Mouse (Mus musculus) gastrocnemius, adult 8-10 months (tissue): ENCODE measurements around the gene Rela. TPM values are rescaled to one million over a fixed set of nuclear protein-coding genes. Genes with fewer than 3 reads are reported as not detected.
A peak's percentile ranks its signal among the peaks of the same experiment; 100 is the strongest.

Source experiments
- DNase-seq, 2 experiments: peaks; one replicate each; pipeline ENCODE4 v3.0.0; 2022; ENCODE audit warnings: low spot score in 2 of 2
- total RNA-seq, 4 experiments: library from RNA; stranded (reverse); gene quantifications; 2 replicates each; pipeline ENCODE4 v1.2.4; 2022

Gene Rela
- total RNA-seq, 4 experiments from 2014 or later = 13.8 to 20.5 (median 15.0) TPM

DNA sequence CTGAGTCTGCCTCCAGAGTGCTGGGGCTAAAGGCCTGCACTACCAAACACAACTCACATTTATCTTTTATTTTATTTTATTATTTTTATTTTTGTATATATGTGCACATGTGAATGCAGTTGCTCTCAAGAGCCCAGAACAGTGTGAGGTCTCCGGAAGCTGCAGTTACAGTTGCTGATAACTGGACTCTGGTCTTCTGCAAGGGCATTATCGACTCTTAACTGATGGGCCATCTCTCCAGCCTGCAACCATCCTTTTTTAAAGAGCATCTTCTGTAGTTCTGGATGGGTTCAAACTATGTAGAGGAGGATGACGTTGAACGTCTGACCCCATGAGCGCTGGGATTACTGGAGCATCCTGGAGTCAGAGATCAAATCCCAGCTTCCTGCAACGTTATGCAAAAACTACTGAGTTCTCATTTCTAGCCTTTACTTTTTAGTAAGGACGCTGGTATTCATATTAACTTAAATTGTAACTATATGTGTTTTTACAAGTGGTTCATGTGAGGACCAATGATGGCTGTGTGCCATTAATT is 1.2 kb upstream of the Rela start:
- no peak for DNase-seq

DNA sequence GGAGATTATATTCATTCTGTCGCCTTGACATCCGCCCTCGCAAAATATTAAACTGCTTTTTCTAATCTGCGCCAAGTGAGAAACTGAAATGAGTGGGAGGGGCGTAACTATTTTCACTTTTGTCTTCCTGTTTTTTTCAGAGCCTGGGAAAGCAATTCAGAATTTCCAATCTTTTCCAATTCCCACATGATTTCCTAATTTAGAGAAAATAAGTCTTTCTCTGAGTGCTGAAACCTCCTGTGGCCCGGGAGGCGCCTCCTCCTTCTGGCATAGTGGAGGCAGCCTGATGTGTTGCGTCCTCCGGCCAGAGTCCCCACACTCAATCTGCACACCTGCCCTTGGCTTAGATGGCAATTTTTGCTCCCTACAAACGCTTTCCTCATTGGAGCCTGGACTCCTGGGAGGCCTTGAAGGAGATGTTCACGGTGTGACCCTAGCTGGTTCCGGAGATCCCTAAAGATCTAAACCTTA is 677 bp upstream of the Rela start:
- DNase-seq = peak in 1 of 2 experiments; percentile 57

DNA sequence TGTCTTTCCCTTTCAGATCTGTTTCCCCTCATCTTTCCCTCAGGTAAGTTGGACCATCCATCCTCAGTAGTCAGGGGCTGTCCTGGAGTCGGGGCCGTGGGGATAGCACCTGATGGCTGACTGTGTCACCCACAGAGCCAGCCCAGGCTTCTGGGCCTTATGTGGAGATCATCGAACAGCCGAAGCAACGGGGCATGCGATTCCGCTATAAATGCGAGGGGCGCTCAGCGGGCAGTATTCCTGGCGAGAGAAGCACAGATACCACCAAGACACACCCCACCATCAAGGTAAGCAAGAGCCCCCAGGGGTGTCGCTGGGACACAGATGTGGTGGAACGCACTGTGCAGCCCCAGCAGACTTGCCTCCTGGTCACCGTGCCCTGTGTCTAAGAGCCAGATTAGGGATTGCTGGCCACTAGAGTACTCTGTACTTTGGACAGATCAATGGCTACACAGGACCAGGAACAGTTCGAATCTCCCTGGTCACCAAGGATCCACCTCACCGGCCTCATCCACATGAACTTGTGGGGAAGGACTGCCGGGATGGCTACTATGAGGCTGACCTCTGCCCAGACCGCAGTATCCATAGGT is 1.2 kb downstream of the Rela start:
- DNase-seq = no peak

DNA sequence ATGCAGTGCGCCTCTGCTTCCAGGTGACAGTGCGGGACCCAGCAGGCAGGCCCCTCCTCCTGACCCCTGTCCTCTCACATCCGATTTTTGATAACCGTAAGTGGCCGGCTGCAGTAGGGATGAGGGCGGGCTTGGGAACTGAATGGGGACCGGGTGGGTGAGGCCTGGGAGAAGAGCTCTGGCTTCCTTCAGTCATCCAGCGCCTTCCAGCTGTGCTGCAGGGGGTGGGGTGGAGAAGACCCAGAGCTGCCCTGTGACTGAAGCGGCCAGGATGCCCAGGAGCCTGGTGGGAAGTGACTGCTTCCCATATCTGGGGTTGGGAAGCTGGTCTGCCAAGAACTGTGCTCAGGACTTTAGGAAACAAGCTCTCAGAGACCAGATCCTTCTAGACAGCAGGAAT is 3.1 kb downstream of the Rela start:
- DNase-seq = no peak

DNA sequence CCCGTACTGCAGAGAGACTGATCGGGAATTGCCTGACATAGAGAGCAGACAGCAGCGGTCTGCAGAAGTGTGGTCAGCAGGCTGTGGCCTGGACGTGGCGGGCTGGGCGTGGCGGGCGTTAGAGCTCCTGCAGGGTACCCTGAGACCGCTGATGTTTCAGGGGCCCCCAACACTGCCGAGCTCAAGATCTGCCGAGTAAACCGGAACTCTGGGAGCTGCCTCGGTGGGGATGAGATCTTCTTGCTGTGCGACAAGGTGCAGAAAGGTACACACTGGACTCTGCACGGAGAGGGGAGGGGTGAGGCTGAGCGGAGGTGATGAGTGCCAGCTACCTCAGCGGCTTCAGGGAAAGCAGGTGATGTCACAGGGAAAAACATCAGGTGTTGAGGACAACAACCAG is 3.7 kb downstream of the Rela start:
- DNase-seq = no peak

DNA sequence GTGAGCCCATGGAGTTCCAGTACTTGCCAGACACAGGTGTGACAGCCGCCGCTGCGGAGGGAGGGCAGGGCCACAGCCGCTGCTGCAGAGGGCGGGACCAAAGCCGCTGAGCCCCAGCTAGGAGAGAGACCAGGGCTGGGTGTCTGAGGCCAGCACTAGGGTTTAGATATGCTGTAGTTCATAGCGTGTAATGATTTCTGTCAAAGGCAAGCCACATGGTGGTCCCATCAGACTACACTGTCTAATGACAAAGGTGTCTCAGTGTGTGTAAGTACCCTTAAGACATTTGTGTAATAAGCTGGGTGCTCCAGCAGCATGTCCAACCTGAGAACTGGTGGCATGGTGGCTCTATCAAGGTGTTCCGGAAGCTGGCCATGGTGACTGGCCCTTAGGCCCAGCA is 4.4 kb downstream of the Rela start:
- no peak for DNase-seq

DNA sequence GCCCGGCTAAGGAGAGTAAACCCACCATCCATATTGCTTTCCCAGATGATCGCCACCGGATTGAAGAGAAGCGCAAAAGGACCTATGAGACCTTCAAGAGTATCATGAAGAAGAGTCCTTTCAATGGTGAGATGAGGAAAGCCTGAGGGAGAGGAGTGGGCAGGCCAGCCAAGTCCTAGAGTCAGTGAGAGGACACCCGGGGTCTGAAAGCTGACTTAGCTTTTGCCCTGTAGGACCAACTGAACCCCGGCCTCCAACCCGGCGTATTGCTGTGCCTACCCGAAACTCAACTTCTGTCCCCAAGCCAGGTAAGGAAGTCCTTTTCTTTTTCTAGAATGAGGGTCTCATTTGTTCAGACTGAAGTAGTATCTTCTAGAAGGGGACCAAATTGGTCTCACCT is 8.0 kb downstream of the Rela start:
- no peak for DNase-seq

DNA sequence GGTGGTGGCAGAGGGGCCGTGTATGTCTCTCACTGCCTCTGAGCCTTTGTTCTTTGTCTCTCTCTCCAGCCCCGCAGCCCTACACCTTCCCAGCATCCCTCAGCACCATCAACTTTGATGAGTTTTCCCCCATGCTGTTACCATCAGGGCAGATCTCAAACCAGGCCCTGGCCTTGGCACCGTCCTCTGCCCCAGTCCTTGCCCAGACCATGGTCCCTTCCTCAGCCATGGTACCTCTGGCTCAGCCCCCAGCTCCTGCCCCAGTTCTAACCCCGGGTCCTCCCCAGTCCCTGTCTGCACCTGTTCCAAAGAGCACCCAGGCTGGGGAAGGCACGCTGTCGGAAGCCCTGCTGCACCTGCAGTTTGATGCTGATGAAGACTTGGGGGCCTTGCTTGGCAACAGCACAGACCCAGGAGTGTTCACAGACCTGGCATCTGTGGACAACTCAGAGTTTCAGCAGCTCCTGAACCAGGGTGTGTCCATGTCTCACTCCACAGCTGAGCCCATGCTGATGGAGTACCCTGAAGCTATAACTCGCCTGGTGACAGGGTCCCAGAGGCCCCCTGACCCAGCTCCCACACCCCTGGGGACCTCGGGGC is 9.5 kb downstream of the Rela start:
- no peak for DNase-seq

DNA sequence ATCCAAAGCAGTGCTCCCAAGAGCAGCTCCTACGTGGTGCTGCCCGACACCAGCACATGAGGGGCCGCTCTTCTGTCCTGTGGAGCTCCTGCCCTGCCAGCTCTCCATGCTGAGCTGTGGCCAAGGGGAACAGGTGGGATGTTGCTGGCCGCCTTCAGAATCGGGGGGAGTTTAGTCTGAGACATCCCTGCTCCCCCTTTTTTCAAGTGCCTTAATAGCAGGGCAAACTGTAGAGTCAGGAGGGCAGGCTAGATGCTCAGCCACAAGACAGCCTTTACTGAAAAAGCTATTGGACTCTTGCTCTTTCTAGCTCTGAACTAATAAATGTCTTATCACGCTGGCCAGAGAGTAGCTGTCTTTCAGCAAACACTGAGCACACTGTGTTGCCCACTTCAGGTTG is 10.5 kb downstream of the Rela start:
- no peak for DNase-seq

DNA sequence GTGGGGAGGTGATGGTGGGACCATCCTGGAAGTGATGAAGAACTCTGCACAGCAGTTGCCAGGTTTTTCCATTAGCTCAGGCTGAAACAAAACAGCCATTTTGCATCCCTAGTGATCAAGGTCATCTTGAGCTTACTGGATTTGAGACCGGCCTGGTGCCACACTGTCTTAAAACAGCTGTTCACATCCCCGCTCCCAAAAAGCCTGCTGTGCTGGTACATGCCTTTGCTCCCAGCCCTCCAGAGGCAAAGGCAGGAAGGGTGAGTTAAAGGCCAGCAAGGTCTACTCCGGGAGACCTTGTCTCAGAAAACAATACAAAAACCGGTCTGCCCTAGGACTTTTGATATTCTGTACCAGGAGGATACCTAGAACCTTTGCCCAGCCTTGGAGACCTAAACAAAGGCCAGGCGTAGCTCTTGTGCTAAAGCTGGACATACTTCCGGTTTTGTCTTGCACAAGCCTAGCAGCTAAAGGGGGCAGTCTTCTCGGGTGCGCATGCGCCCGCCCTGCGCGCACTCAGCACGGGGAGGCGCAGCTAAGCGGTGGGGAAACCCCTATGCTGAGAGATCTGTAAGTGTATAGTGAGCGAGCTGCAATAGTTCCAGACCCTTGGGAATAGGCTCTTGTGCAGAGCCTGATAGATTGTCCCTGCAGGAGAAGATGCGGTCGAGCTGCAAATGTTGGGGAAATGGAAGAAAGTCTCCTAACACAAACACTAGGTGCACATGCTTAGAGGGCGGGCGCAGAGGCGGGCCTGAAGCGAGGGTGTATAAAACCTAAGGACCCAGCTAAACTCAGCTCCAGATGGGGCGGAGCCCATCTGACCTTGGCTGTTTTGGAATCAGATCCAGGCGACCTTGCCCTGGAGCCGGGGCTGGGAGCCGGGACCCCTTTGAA is 11.4 kb downstream of the Rela start:
- DNase-seq = peak; percentile 69 to 78

DNA sequence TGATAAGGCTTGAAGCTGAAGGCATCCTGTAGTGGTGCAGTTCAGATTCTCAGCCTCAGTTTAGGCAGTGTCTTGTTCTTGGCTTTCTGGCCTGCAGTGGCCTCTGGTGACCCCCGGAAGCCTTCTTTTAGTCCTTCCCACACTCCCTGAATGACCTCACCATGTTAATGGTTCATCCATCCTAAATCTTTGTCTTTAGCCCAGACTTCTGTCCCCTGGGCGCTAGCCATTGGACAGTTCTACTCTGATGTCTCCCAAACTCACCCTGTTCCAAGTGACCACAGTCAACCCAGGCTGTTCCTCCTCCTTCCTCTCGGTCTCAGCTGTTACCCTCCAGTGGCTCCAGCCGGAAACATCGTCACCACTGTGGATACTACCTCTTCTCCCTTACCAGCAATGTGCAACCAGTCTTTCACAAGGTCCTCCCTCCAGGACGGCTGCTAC is 12.0 kb downstream of the Rela start:
- DNase-seq = peak; percentile 58 to 66

DNA sequence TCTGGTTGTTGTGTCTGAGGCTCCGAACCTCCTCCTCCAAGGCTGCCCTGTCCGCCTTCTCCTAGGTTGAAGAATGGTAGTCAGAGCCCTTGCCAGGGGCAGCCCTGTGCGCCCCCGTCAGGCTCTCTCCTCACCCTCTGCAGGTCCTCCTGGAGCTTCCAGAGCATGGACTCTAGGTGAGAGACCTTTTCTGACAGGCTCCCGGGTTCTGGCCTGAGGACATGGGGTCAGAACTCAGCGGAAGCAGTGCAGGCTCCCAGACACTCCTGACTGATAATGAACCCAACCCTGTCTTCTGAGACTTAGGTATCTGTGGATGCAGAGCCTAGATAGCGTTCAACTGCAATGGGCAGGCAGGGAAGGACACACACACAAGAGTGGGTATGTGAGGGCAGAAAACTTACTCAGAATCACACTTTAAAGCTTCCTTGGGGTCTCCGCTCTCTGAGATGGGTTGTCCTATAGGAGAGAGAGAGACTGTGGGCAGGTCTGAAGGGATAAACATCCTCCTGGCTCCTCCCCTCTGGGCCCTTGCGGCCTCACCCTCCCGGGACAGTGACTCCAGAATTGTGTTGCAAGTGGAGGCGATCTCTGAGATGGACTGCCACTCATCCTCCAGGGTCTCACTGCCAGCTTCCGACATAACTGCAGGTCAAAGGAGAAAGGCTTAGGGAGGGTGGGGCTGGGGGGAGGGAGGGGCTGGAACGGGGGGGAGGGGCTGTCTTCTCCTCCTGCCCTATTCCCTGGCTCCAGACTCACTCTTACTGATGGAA is 14.4 kb downstream of the Rela start:
- no peak for DNase-seq

DNA sequence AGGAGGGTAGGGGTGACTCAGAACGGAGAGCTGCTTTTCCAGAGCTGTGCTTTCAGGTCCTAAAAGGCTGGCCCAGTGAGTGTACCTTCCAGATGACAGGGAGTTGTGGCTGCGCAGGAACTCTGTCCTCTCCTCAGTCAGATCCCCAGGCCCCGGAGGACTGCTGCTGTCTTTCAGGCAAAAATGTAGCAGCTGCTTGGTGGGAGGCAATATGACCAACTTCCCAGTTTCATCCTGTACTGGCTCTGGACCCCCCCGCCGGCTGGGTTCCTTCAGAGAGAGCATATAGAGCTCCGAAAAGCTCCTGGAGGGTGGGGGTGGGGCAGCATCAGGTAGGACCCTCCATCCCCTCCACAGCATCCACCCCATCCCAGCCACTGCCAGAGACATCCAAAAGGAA is 15.3 kb downstream of the Rela start:
- no peak for DNase-seq

DNA sequence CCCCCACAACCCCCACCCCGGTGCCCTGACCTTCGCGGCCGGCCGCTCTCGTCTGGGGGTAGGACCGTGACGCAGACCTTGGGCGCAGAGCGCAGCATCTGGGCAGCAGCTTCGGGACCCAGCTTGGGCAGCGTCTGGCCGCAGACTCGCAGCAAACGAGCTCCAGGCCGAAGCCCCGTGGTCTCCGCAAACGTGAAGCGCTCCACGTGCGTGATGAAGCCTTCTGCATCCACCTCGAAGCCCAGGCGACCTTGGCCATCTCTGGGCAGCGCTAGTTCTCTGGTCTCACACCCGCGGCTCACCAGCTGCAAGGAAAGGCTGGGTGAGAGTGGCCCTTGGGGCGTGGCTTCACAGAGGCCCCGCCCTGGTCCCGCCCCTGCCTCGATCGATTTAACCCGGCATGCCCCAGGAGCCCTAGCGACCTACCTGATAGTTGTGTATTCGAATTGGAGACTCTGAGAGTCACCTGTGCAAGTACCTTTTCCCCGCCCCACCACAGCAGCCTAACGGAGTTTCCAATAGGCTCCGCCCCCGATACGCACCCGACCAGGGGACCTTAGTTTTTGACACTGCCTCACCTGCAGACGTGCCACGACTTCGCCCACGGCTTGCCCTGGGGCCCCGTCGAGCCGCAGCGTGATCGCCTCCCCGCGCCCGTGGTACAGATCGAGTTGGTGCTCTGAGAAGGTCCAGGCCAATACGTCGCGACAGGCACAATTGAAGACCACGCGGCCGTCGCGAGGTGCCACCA is 16.9 kb downstream of the Rela start:
- DNase-seq = no peak

DNA sequence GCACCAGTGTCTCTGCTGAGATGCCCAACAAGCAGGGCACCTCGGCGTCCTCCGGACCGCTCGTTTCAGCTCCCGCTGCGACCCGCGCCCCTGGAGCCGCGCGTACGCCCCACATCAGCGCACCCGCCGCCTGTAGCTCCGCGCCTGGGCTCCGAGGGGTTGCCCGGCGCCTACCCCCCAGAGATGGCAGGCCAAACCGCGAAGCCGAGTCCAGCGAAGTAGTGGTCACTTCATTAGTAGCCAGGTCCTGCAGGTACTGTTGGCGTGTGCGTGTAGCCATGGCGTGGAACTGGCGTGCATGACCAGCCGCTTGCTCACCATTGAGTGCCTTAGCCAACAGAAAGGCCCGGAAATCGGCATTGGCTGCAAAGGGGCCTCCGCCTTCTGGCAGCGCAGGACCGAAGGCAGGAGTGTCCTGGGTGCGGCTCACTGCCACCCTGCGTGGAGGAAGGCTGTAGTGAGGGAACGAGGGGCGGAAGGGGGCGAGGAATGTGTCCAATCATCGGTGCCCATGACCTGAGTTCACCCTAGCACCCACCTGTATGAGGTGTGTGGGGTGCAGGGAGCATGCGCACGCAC is 17.5 kb downstream of the Rela start:
- no peak for DNase-seq

DNA sequence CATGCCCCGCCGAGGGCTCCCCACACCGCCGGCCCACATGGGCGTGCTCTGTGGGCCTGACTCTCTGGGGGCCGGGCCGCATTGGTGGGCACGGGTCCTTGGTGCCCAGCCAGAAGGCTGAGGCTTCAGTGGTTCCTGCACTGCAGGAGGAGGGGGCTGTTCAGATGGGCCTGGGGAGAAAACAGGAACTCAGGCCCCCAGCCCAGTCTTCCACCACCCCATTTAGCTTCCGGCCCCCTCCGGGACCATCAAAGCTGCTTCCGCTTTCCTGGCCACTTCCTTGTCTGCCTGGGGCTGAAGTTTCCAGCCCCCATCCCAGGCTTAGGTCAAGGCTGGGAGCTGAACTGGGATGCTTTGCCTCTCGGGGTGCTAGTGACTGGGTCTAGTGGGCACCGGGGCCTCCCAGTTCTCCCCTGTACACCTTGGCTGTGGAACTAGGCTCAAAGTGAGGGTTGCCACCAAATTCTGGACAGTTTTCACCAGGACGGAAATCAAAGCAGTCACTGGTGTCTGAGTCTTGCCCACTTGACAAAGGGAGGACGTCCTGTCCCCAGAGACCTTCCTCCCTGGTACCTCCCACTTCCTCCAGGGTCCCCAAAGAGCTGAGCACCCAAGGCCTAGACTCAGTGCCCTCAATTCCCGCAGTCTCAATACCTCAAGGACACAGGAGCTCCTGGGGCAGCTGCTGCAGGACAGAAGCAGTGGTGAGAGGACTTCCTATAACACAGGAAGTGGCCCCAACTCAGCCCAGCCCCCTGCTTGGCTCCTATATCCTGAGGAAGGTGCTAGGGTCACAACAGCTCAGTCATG is 23.9 kb downstream of the Rela start:
- no peak for DNase-seq

DNA sequence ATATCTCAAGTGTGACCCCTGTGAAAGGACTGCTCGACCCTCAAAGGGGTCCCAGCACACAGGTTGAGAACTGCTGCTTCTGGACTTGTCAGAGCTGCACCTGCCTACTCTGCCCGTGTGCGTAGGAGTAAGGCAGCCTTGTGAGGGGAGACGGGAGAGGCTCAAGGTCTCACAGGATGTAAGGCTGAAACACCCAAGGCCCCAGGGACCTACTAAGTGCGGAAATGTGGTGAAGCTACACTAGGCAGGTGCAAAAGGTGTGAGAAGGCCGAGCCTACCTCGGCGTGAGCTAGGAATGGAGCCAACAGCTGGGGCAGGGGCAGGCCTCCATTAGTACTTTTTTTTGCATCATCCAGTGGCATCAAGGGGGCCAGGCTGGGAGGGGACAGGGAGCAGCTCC is 25.0 kb downstream of the Rela start:
- DNase-seq = no peak

DNA sequence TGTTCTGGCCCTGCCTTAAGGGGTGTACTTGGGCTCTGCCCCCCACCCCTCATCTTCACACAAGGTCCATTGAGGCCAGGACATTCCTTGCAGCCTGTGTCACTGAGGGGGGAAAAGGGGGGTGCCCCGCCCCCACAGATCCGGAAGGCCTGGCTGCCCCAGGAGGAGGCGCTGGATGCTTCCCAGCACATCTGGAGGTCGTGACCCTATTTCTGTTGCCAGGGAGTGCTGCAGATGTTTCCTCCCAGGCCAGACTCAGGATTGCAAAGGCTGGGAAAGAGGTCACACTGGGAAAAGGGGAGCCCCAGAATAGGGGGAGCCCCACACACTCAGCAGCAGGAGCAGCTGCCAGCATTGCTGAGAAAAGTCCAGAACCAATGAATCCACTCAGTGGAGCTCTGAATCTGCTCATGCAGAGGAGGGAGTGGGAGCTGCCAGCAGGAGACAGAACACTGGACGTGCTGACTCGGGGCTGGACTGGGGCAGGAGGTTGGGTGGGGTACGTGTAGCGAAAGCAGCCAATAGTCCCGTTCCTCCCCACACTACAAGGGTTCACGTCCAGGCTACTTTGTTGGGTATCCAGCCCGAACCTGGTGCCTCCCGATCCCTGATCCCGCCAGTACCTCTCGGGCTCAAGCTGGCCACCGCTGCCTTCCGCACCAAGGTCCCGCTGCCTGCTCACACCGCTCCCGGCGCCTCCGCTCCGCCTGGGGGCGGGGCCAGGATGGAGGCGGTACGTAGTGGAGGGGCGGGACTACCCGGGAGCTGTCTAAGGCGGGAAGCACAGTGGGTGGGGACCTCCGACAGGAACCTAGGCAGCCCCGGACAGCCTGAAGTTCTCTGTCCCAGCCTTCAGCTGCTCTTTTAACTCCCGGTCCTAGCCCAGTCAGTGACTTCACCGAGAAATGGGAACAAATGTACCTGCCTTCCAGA is 26.0 kb downstream of the Rela start, which contains the start of gene Sipa1:
Sipa1 (minus strand) TSS at position 727 of the 933 bp plus-strand sequence.
- DNase-seq = peak; percentile 88 to 90
